Mouse (Mus musculus) kidney, adult 18-20 months (tissue): ENCODE data around the gene Dalrd3.

Experiments used
- DNase-seq: peaks from one replicate; pipeline ENCODE4 v3.0.0; 2021

Gene Dalrd3

DNA sequence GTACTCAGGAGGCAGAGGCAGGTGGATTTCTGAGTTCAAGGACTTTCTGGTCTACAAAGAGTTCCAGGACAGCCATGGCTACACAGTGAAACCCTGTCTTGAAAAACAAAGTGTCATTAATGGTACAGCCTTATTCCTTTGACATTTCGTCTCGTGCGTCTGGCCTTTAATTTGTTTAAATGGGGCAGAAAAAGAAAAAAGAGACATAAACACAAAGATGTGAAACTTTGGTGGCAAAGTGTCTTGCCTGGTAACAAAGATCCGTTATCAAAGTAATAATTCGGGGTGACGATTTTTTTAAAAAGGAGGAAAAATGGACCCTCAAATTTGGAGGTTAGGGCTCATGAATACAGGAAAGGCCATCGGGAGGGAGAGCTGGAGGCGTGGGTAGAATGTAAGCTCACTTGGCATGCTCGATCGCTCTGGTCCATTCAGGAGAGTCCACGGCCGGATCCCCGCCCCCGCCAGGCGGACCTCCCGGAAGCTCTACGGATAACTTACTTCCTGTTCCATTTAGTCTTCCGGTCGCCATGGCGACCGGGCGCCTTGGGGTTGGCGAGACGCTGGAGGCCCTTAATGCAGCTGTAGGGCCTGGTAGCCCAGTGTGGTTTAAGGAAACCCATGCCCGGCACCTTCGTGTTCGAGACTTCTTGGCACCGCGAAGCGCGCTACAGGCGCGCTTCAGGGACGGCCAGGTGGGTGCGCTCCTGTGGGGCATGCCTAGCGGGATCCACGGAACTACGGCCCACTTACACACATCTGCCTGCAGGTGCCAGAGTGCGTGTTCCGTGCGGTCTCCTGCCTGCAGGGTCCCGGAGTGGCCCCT is at the start of gene Dalrd3:
Gene Dalrd3, plus strand, starts transcription at position 506 of the 826 bp plus-strand sequence.
- peak; percentile 91 for DNase-seq

DNA sequence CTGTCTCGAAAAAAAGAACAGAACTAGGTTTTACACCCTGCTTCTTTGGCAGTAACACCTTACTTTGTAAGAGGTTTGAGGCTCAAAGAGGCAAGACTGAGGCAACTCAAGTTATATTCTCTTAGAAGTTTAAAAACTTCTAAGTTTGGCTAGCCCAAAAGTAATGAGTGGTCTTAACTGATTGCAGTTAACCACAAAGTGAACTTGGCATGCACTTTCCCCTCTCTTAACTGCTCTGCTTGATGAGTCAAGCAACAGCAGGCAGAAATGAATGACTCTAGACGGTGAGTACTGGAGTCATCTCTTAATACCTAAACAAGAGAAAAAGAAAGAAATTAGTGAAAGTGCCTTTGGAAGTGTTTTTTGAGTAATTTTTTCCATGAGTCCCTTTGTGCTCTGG is 48.1 kb upstream of the Dalrd3 start:
- DNase-seq: no peak

DNA sequence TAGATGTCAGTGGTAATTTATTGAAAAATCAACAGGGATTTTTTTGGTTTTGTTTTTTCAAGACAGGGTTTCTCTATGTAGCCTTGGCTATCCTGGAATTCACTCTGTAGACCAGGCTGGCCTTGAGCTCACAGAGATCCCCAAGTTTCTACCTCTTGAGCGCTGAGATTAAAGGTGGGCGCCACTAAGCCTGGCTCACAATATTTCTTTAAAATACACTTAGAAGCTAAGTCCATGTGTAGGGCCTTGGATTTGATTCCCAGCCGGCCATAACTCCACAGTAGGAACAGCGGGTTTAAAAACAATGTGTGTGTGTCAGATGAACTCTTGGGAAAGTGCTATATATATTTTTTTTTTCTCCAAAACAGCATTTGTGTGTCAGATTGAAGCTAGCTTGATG is 46.3 kb upstream of the Dalrd3 start:
- no peak for DNase-seq

DNA sequence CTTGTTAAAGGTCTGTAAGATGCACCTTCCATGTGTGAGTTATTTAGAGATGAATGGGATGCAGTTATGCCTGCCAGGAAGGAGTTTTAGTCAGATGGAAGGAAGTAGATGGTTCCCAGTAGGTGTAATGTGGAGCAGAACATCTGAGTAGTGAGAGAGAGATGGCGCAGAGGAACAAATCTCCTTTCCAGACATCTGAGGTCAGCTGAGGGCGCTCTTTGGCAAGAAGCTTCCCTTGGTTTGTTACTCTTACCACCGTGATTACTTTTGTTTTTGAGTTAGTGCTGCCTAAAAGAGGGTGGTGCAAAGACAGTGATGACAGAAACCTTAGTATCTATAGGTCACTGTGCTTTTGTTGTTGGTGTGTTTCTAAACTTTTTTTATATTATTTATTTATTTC is 44.3 kb upstream of the Dalrd3 start:
- no peak for DNase-seq

- DNase-seq: no peak
Observed at GRCm38 (mm10) chr9:108530954-108531353, 38.7 kb upstream of the Dalrd3 start.

DNA sequence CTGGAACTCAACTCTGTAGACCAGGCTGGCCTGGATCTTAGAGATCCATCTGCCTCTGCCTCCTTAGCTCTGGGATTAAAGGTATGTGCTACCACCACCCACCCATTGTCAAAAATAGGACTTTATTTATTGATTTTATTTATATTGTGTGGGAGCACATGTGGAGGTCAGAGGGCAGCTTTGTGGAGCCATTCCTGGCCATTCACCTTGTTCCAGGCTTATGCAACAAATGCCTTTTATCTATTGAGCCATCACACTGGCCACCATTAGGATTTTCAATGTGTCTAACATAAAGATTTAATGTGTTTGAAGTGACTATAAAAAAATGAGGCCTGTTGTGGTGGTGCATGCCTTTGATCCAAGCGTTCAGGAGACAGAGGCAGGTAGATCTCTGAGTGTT is 38.2 kb upstream of the Dalrd3 start:
- no peak for DNase-seq

DNA sequence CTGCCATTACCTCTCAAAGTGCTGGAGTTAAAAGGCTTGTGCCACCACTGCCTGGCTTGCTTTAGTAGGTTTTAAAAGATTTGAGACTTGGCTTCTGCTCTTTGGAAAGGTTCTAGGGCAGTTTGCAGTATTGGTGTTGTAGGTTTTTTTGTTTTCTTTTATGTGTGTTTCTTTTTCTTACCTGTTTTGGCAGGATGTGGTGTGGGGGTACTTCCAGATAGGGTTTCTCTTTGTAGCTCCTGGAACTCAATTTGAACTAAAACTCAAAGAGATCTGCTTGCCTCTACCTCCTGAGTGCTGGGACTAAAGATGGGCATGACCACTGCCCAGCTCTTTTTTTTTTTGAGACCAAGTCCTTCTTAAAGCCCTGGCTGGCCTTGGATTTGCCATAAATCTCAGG is 28.8 kb upstream of the Dalrd3 start:
- no peak for DNase-seq

DNA sequence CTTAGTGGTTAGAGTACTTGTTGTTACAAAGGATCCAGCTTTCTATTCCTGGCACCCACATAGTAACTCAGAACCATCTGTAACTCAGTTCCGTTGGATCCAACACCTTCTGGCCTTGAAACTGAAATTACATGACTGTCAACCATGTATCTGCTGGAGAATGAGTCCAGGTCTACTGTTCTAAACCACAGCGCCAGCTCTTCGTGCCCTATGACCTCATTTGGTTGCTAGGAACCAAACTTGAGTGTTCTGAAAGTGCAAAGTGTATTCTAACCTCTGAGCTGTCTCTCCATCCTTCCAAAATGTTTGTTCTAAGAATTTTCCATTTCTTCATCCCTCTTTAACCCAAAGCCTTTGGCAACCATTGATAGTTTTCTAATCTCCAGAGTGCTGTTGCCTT is 23.7 kb upstream of the Dalrd3 start:
- no peak for DNase-seq

- DNase-seq: no peak
Observed at GRCm38 (mm10) chr9:108546875-108547274, 22.8 kb upstream of the Dalrd3 start.

GRCm38 (mm10) chr9:108559169-108559568 is 10.5 kb upstream of the Dalrd3 start:
- no peak for DNase-seq

DNA sequence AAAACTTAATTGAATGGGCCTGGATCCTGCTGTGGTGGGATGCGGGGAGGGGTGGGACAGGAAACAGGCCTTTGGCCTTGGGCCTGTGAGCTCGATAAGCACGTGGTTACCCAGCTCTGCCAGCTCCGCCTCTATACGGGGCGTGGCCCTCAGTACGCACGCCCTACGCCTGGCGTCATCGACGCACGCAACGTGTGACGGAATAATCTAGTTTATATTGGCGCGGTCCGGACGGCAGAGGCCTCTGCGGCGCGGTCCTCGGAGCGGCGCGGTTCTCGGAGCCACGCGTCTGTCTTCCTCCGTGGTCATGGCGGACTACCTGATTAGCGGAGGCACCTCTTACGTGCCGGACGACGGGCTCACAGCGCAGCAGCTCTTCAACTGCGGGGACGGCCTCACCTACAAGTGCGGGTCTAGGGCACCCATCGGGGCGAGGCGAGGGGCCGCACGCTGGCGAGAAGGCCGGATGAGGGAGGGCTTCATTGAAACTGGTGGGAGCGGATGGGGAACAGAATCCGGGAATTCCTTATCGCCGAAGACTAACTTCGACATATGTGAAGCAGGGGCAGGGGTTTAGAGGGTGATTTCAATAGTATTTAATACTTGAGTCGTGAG is 9.4 kb upstream of the Dalrd3 start, which contains the start of gene Impdh2:
Gene Impdh2, plus strand, starts transcription at position 60 of the 615 bp plus-strand sequence.
- DNase-seq: peak; percentile 96

- DNase-seq: no peak
Observed at GRCm38 (mm10) chr9:108563671-108564070, 6.0 kb upstream of the Dalrd3 start.

- no peak for DNase-seq
Observed at GRCm38 (mm10) chr9:108564131-108564530, 5.6 kb upstream of the Dalrd3 start.

GRCm38 (mm10) chr9:108565881-108566814 is 3.5 kb upstream of the Dalrd3 start:
- no peak for DNase-seq

DNA sequence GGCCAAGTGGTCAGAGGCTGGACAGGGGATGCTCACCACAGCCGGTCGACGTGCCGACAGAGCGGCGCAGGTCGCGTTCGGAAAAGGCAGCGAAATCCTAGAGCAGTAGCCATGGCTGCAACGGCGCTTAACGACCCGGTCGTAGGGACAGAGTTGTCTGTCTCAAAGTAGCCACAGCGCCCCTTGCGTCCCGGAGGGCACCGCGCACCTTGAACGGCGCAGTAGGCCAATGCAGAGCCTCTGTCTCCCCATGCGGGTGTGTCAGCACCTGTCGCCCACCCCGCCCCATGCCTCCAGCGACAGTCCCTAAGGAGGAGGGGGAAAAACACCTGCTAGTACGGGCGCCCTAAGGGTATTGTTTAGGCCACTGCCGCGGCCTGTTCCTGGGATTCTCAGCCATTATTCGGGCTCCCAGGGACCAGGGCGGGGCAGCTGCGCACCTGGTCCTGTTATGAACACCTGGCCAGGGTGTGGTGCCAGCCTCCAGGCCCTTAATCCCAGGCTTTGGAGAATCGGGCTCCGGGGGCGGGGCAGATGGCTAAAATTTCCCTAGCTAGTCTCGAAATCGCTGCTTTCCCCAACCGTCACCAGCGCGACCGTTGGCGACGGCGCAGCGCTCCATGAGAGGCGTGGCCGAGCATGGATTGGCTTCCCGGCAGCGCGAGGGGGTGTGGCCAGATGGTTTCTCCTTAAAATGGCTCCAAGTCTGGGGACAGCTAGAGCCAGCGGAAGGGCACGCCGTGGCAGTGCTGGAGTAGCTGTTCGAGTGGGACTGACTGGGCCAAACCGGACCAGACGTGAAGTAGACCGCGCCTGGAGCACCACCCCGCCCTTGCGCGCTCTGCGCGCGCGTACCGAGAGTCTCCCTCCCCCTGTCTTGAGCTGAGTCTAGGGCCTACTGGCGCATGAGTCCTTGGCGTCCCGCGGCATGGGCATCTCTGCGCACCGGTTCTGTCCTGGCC is 2.6 kb upstream of the Dalrd3 start, which contains the start of gene Ndufaf3:
Gene Ndufaf3, minus strand, starts transcription at position 620 of the 962 bp plus-strand sequence.
- peak; percentile 98 for DNase-seq

DNA sequence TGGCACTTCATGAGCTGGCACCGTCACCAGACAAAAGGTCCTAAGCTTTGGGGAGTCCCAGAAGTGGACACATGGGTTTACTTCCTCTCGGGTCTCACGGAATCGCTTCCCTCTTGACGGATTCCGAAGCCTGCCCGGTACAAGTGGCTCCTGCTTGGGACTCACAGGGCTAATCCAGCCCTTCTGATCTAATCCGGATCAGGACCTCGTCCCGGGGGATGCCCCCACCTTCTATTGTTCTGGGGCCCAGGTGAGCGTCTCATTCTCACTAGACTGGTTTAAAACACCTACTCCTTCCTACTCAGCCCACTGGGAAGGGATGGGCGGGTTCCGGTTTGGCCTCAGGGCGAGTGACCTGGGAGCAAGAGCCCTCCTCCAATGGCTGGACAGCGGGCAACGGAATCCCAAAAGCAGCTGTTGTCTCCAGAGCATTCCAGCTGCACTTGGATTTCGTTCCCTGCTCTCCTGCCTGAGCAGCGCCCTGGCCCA is 1.7 kb upstream of the Dalrd3 start:
- peak; percentile 36 for DNase-seq

DNA sequence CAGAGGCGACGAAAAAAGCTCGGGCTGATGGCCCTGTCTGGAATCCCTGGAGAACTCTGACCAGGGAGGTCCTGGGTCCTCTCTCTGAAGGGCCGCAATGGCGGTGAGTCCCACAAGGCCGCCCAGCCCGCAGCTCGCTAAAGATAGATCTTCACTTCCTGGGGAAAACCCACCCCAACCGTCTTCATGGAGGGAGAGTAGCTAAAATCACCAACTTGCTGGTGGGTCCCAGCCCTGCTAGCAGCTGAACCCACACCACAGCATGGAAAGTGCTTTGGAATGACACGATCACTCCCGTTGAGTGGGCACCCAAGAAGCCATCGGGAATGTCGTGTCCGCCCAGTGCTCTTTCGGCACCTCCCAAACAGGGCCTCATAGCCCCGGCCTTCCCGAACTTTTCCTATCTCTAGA is 1.2 kb upstream of the Dalrd3 start:
- DNase-seq: no peak

DNA sequence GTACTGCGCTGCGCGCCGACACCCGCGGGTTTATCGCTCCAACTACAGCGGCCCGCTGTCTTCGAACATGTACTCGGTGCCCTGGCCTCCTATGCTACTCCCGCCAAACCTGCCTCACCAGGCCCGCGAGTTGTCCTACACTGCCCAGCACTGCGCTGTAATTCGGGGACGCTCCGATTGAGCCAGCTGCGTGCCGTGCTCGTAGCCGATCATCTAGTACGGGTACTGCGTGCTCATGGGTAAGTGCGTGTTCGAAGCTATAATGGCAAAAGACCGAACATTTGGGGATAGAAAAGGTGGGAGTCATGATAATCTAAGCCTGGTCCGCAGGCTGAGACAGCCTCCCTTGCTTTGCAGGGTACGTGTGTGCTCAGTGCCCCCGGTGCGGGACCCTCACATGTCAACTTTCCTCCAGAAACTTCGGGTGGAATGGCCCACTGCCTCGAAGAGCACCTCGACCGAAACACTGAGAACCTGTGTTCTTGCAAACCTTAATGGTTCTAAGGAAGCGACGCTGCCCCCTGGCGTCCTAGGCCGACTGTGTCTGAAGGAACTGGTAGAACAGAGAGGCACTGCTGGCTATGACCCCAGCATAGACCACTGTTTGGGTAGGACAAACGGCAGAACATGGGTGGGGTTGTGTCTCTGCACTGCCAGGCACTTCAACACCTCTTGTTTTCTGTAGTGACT is 666 bp downstream of the Dalrd3 start:
- DNase-seq: peak; percentile 85

GRCm38 (mm10) chr9:108571401-108571973 is 1.8 kb downstream of the Dalrd3 start:
- DNase-seq: no peak

- no peak for DNase-seq
Observed at GRCm38 (mm10) chr9:108572321-108572720, 2.6 kb downstream of the Dalrd3 start.
